Mouse (Mus musculus): Measurements from ENCODE around the gene Epb41l5.

Epb41l5 gene

GRCm38 (mm10) chr1:119533093-119533805 is 115.6 kb downstream of the Epb41l5 start:
- DNase-seq (ENCODE audit: low spot score in 2 of 2), result no peak

- no peak for DNase-seq (ENCODE audit: low spot score in 2 of 2)
Observed at GRCm38 (mm10) chr1:119532165-119532564, 116.6 kb downstream of the Epb41l5 start.

- DNase-seq (ENCODE audit: low spot score in 2 of 2), result no peak
Observed at GRCm38 (mm10) chr1:119530941-119531340, 117.9 kb downstream of the Epb41l5 start.

- DNase-seq (ENCODE audit: low spot score in 2 of 2), result peak; percentile 53 to 85
Observed at GRCm38 (mm10) chr1:119525689-119526591, 122.9 kb downstream of the Epb41l5 start, which contains the start of gene Tmem185b. Tmem185b (plus strand) TSS chr1:119526160.

- peak in 1 of 2 experiments; percentile 25 for DNase-seq (ENCODE audit: low spot score in 2 of 2)
Observed at GRCm38 (mm10) chr1:119525004-119525444, 123.8 kb downstream of the Epb41l5 start.

GRCm38 (mm10) chr1:119523826-119524225 is 125.0 kb downstream of the Epb41l5 start:
- DNase-seq (ENCODE audit: low spot score in 2 of 2), result no peak

GRCm38 (mm10) chr1:119523369-119523768 is 125.4 kb downstream of the Epb41l5 start:
- DNase-seq (ENCODE audit: low spot score in 2 of 2), result no peak

- DNase-seq (ENCODE audit: low spot score in 2 of 2), result no peak
Observed at GRCm38 (mm10) chr1:119522726-119523125, 126.1 kb downstream of the Epb41l5 start.

- DNase-seq (ENCODE audit: low spot score in 2 of 2), result no peak
Observed at GRCm38 (mm10) chr1:119521681-119522080, 127.1 kb downstream of the Epb41l5 start.

- no peak for DNase-seq (ENCODE audit: low spot score in 2 of 2)
Observed at GRCm38 (mm10) chr1:119521029-119521428, 127.8 kb downstream of the Epb41l5 start.

GRCm38 (mm10) chr1:119519286-119519685 is 129.5 kb downstream of the Epb41l5 start:
- DNase-seq (ENCODE audit: low spot score in 2 of 2), result no peak

GRCm38 (mm10) chr1:119518786-119519185 is 130.0 kb downstream of the Epb41l5 start:
- DNase-seq (ENCODE audit: low spot score in 2 of 2), result no peak

- no peak for DNase-seq (ENCODE audit: low spot score in 2 of 2)
Observed at GRCm38 (mm10) chr1:119518060-119518459, 130.7 kb downstream of the Epb41l5 start.

GRCm38 (mm10) chr1:119510857-119511256 is 137.9 kb downstream of the Epb41l5 start:
- DNase-seq (ENCODE audit: low spot score in 2 of 2), result no peak

- DNase-seq (ENCODE audit: low spot score in 2 of 2), result no peak
Observed at GRCm38 (mm10) chr1:119510409-119510808, 138.4 kb downstream of the Epb41l5 start.

- DNase-seq (ENCODE audit: low spot score in 2 of 2), result no peak
Observed at GRCm38 (mm10) chr1:119509474-119509873, 139.3 kb downstream of the Epb41l5 start.

- DNase-seq (ENCODE audit: low spot score in 2 of 2), result no peak
Observed at GRCm38 (mm10) chr1:119508548-119508947, 140.3 kb downstream of the Epb41l5 start.

- DNase-seq (ENCODE audit: low spot score in 2 of 2), result no peak
Observed at GRCm38 (mm10) chr1:119505951-119506350, 142.8 kb downstream of the Epb41l5 start.

GRCm38 (mm10) chr1:119504260-119505062 is 144.3 kb downstream of the Epb41l5 start, which contains the start of gene Ralb:
Ralb (minus strand) TSS chr1:119504794.
- DNase-seq (ENCODE audit: low spot score in 2 of 2), result peak; percentile 97 to 98

- no peak for DNase-seq (ENCODE audit: low spot score in 2 of 2)
Observed at GRCm38 (mm10) chr1:119503808-119504207, 145.0 kb downstream of the Epb41l5 start.

GRCm38 (mm10) chr1:119503181-119503580 is 145.6 kb downstream of the Epb41l5 start:
- no peak for DNase-seq (ENCODE audit: low spot score in 2 of 2)

GRCm38 (mm10) chr1:119502729-119503128 is 146.1 kb downstream of the Epb41l5 start:
- DNase-seq (ENCODE audit: low spot score in 2 of 2), result no peak
